Mouse (Mus musculus) small intestine, adult 2 months (tissue): ENCODE data around the gene Hsd17b6.
"Not testable (repeated sequence)": the region's sequence is repeated elsewhere in the genome, so short reads cannot be mapped to it uniquely, and the experiment has no call there.

Experiments used
- CTCF ChIP-seq: fragments of 200-500 bp; IDR thresholded peaks from 2 replicates; pipeline ENCODE4 v1.5.1; 2012; ENCODE audit warnings: low read depth, mild to moderate bottlenecking, control low read depth, inconsistent platforms, low read length, moderate library complexity, mixed read lengths; ENCODE audit not compliant: insufficient replicate concordance, insufficient read length; ENCODE audit errors: extremely low read depth
- POLR2A ChIP-seq: fragments of 200-500 bp; IDR thresholded peaks from 2 replicates; pipeline ENCODE4 v1.6.1; 2012; ENCODE audit warnings: low read depth, mild to moderate bottlenecking, control low read depth, inconsistent platforms, low read length, moderate library complexity

DNA sequence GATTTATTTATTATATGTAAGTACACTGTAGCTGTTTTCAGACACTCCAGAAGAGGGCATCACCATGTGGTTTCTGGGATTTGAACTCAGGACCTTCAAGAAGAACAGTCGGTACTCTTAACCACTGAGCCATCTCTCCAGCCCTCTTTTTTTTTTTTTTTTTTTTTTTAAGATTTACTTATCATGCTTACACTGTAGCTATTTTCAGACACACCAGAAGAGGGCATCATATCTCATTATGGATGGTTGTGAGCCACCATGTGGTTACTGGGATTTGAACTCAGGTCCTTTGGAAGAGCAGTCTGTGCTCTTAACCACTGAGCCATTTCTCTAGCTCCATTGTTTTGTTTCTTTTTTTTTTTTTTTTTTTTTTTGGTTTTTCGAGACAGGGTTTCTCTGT, 44.7 kb upstream of the Hsd17b6 start:
- TF ChIP-seq POLR2A, CTCF: not testable (repeated sequence)
